Mouse (Mus musculus) brain, embryonic 14.5 days (tissue): ENCODE measurements at regions not wholly inside any gene's neighbourhood (a gene's known extent, or its start where the extent isn't known, plus 50 kb on each side); places are given as distances from the start of the nearest gene placed in this dataset.

Experiments used
- CTCF ChIP-seq: fragments of 200-500 bp; IDR thresholded peaks from 2 replicates; pipeline ENCODE4 v1.5.1; 2012; ENCODE audit warnings: inconsistent platforms, mild to moderate bottlenecking, moderate library complexity, borderline replicate concordance; ENCODE audit not compliant: insufficient read depth, insufficient read length; ENCODE audit errors: extremely low read depth
- POLR2A ChIP-seq: fragments of 200-500 bp; IDR thresholded peaks from 2 replicates; pipeline ENCODE4 v1.6.1; 2012; ENCODE audit warnings: mild to moderate bottlenecking, inconsistent platforms, borderline replicate concordance; ENCODE audit not compliant: poor library complexity, insufficient read depth, insufficient read length, severe bottlenecking; ENCODE audit errors: extremely low read depth

DNA sequence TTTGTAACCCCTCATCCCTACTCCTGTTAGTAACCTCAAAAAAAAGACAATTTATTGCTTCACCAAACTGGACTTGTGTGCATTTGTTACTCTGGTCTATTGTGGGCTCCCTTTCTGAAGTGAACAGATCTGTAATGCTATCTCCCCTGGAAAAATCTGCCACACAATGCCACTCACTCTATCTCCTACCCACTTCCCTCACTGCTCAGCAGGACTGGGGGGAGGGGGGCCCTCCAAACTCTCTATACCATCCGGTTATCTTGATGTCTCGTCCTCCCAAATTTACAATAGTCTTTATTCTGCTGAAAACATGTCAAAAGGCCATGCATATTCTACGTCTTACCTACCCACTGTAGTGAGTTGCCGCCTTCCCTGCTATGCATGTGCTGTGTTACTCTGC is 76.7 kb downstream of the Sox4 start:
- TF ChIP-seq CTCF (no peak), POLR2A (no peak)
